Mouse (Mus musculus) G1E (cell line): ENCODE data around the gene Itga11. TPM values are rescaled to one million over a fixed set of nuclear protein-coding genes. Genes with fewer than 3 reads are reported as not detected.

Experiments
- ATAC-seq: 2 replicates; pipeline ENCODE4 v1.8.0; 2016; ENCODE audit warnings: mild to moderate bottlenecking; ENCODE audit not compliant: insufficient number of reproducible peaks, poor library complexity, low FRiP score, severe bottlenecking; ENCODE audit errors: extremely low read depth
- DNase-seq: peaks from one replicate; pipeline ENCODE4 v3.0.0; 2012; ENCODE audit warnings: low spot score
- H3K27me3 ChIP-seq: 2 replicates; pipeline ENCODE4 v1.6.1; 2012; ENCODE audit warnings: mild to moderate bottlenecking, low read length, inconsistent platforms; ENCODE audit not compliant: insufficient read depth
- H3K36me3 ChIP-seq: replicated peaks from 2 replicates; pipeline ENCODE3; 2012; ENCODE audit warnings: mild to moderate bottlenecking, inconsistent platforms
- H3K4me1 ChIP-seq: 2 replicates; pipeline ENCODE4 v1.6.1; 2012; ENCODE audit warnings: low read depth, low read length, inconsistent platforms, mixed read lengths; ENCODE audit not compliant: insufficient read depth
- H3K4me3 ChIP-seq: 2 replicates; pipeline ENCODE4 v1.5.1; 2012; ENCODE audit warnings: low read depth, mild to moderate bottlenecking, inconsistent platforms, low read length, moderate library complexity, mixed read lengths
- H3K9me3 ChIP-seq: replicated peaks from 2 replicates; pipeline ENCODE4 v1.6.1; 2012; ENCODE audit warnings: inconsistent platforms
- CTCF ChIP-seq: IDR thresholded peaks from 2 replicates; pipeline ENCODE4 v1.5.1; 2012; ENCODE audit warnings: low read depth, low read length, inconsistent platforms, mixed read lengths
- GATA1 ChIP-seq: IDR thresholded peaks from 2 replicates; pipeline ENCODE4 v1.6.1; 2012; ENCODE audit warnings: borderline replicate concordance, low read length, inconsistent platforms, mixed read lengths
- GATA2 ChIP-seq: IDR thresholded peaks from 2 replicates; pipeline ENCODE4 v1.6.1; 2012; ENCODE audit warnings: low read depth, low read length, inconsistent platforms, borderline replicate concordance
- POLR2AphosphoS5 ChIP-seq: IDR thresholded peaks from 2 replicates; pipeline ENCODE4 v1.6.1; 2012; ENCODE audit warnings: low read depth, low read length, inconsistent platforms; ENCODE audit not compliant: insufficient replicate concordance
- TAL1 ChIP-seq: conservative IDR thresholded peaks from 2 replicates; pipeline ENCODE4 v1.6.1; 2012; ENCODE audit warnings: low read depth, low read length, inconsistent platforms, mixed read lengths
- polyA plus RNA-seq: library from polyadenylated mRNA; stranded (reverse); fragments of >175 nt; gene quantifications from 2 replicates; pipeline ENCODE4 v1.2.3, GENCODE M21; 2012
- total RNA-seq, 2 experiments: library from RNA; stranded (forward) in 1 of 2; stranded (reverse) in 1 of 2; fragments of 200-1000 nt in 1 of 2; fragments of >200 nt in 1 of 2; fragmentation: Nextera tagmentation in 1 of 2; gene quantifications; 2 replicates each; pipeline ENCODE4 v1.2.3; 2014 to 2017

Itga11 gene
- total and polyA plus RNA-seq, 3 experiments = not detected

- ATAC-seq (no peak), DNase-seq (no peak)
- Histone ChIP-seq H3K27me3 (no peaks in the 10 kb centered on the region), H3K9me3 (no peaks in the 10 kb centered on the region), H3K36me3 (no peaks in the 10 kb centered on the region), H3K4me3 (no peak overlapping the region), H3K4me1 (peaks cover 53% of the 10 kb centered on the region)
- TF ChIP-seq GATA2 (no peak), CTCF (no peak)
These were observed 144.2 kb downstream of the Itga11 start for GRCm38 (mm10) chr9:62821811-62822210.

GRCm38 (mm10) chr9:62825791-62826393 lies 148.3 kb downstream of the Itga11 start:
- TF ChIP-seq CTCF = no peak
- no peak for TF ChIP-seq POLR2AphosphoS5
- no peak for TF ChIP-seq GATA1
- TF ChIP-seq GATA2 = no peak
- TF ChIP-seq TAL1 = no peak
- Histone ChIP-seq H3K9me3 (no peaks in the 10 kb centered on the region), H3K36me3 (no peaks in the 10 kb centered on the region), H3K4me1 (peaks cover 56% of the 10 kb centered on the region), H3K4me3 (peak overlapping the region; percentile 13; the same call in 1 of the 2 replicates), H3K27me3 (no peaks in the 10 kb centered on the region)
- DNase-seq (peak; percentile 57), ATAC-seq (0 out of 2 replicates have a peak, but pooled peaks have one; percentile 29)

GRCm38 (mm10) chr9:62826456-62826855 lies 148.8 kb downstream of the Itga11 start:
- H3K4me1 ChIP-seq = peaks cover 55% of the 10 kb centered on the region
- no peaks in the 10 kb centered on the region for H3K27me3 ChIP-seq
- TF ChIP-seq POLR2AphosphoS5 (no peak), CTCF (no peak), GATA2 (no peak), GATA1 (no peak)
- no peaks in the 10 kb centered on the region for H3K36me3 ChIP-seq
- ATAC-seq (no peak), DNase-seq (no peak)
- no peaks in the 10 kb centered on the region for H3K9me3 ChIP-seq
- H3K4me3 ChIP-seq = peak overlapping the region; percentile 13; the same call in 1 of the 2 replicates

GRCm38 (mm10) chr9:62827939-62828652 lies 150.5 kb downstream of the Itga11 start:
- H3K9me3 ChIP-seq = no peaks in the 10 kb centered on the region
- DNase-seq = peak; percentile 77
- H3K4me3 ChIP-seq = peak overlapping the region; percentile 67; the same call in 1 of the 2 replicates
- no peaks in the 10 kb centered on the region for H3K27me3 ChIP-seq
- peaks cover 55% of the 10 kb centered on the region for H3K4me1 ChIP-seq
- 0 out of 2 replicates have a peak, but pooled peaks have one; percentile 40 for ATAC-seq
- H3K36me3 ChIP-seq = no peaks in the 10 kb centered on the region
- 0 out of 2 replicates have a peak, but pooled peaks have one; percentile 20 for TF ChIP-seq CTCF
- TF ChIP-seq GATA1 = no peak

- Histone ChIP-seq H3K9me3 (no peaks in the 10 kb centered on the region), H3K36me3 (no peaks in the 10 kb centered on the region), H3K4me3 (peak overlapping the region; percentile 67; the same call in 1 of the 2 replicates), H3K4me1 (peaks cover 55% of the 10 kb centered on the region), H3K27me3 (no peaks in the 10 kb centered on the region)
- TF ChIP-seq TAL1 (no peak), POLR2AphosphoS5 (no peak), GATA2 (no peak), CTCF (peak; percentile 88), GATA1 (no peak)
- ATAC-seq = peak; percentile 80
- peak; percentile 89 for DNase-seq
These were observed 151.0 kb downstream of the Itga11 start for GRCm38 (mm10) chr9:62828662-62829086.

- Histone ChIP-seq H3K4me3 (no peak overlapping the region), H3K27me3 (no peaks in the 10 kb centered on the region), H3K4me1 (peaks cover 50% of the 10 kb centered on the region), H3K9me3 (no peaks in the 10 kb centered on the region), H3K36me3 (no peaks in the 10 kb centered on the region)
- no peak for ATAC-seq
- no peak for TF ChIP-seq POLR2AphosphoS5
- TF ChIP-seq CTCF = no peak
- DNase-seq = no peak
These were observed 152.3 kb downstream of the Itga11 start for GRCm38 (mm10) chr9:62829877-62830276.

Other genes with a start within 250 kb of the Itga11 start
- not detected in 2 replicates for gene Coro2b, start 140.8 kb upstream of the Itga11 start, total RNA-seq (2014; fragmentation: Nextera tagmentation)
- gene Coro2b, start 140.8 kb upstream of the Itga11 start, total RNA-seq (2017) = 0.12 and 0.16 TPM in 2 replicates
- not detected in 2 replicates for gene Coro2b, start 140.8 kb upstream of the Itga11 start, polyA plus RNA-seq
- 94.4 and 102 TPM in 2 replicates for gene Fem1b, start 134.1 kb downstream of the Itga11 start, total RNA-seq (2014; fragmentation: Nextera tagmentation)
- gene Fem1b, start 134.1 kb downstream of the Itga11 start, total RNA-seq (2017) = 100 and 112 TPM in 2 replicates
- 16.3 and 17.3 TPM in 2 replicates for gene Fem1b, start 134.1 kb downstream of the Itga11 start, polyA plus RNA-seq
- 69.9 and 72.8 TPM in 2 replicates for gene Cln6, start 161.0 kb downstream of the Itga11 start, total RNA-seq (2014; fragmentation: Nextera tagmentation)
- 32.5 and 34.9 TPM in 2 replicates for gene Cln6, start 161.0 kb downstream of the Itga11 start, total RNA-seq (2017)
- gene Cln6, start 161.0 kb downstream of the Itga11 start, polyA plus RNA-seq = 31.7 and 37.0 TPM in 2 replicates
- gene Calml4, start 180.3 kb downstream of the Itga11 start, total RNA-seq (2014; fragmentation: Nextera tagmentation) = not detected in 2 replicates
- gene Calml4, start 180.3 kb downstream of the Itga11 start, total RNA-seq (2017) = 0.11 TPM in 1 of 2 replicates, not detected in the other
- 0.15 TPM in 1 of 2 replicates, not detected in the other for gene Calml4, start 180.3 kb downstream of the Itga11 start, polyA plus RNA-seq